Mouse (Mus musculus): ENCODE measurements around the gene Ffar4. TPM values are rescaled to one million over a fixed set of nuclear protein-coding genes. Genes with fewer than 3 reads are reported as not detected.

Gene Ffar4
- total RNA-seq (2015; ENCODE audit: low replicate concordance) (not detected in 2 replicates), total RNA-seq (2017; ENCODE audit: low replicate concordance) (not detected in 2 replicates)

- no peak for ATAC-seq (replicated peaks; ENCODE audit: low FRiP score, poor library complexity, severe bottlenecking)
Observed at GRCm38 (mm10) chr19:38096858-38097758, at the start of gene Ffar4. Gene Ffar4, plus strand, starts transcription at chr19:38097071.

GRCm38 (mm10) chr19:38049686-38050085 is 47.2 kb upstream of the Ffar4 start:
- no peak for ATAC-seq (replicated peaks; ENCODE audit: low FRiP score, poor library complexity, severe bottlenecking)

DNA sequence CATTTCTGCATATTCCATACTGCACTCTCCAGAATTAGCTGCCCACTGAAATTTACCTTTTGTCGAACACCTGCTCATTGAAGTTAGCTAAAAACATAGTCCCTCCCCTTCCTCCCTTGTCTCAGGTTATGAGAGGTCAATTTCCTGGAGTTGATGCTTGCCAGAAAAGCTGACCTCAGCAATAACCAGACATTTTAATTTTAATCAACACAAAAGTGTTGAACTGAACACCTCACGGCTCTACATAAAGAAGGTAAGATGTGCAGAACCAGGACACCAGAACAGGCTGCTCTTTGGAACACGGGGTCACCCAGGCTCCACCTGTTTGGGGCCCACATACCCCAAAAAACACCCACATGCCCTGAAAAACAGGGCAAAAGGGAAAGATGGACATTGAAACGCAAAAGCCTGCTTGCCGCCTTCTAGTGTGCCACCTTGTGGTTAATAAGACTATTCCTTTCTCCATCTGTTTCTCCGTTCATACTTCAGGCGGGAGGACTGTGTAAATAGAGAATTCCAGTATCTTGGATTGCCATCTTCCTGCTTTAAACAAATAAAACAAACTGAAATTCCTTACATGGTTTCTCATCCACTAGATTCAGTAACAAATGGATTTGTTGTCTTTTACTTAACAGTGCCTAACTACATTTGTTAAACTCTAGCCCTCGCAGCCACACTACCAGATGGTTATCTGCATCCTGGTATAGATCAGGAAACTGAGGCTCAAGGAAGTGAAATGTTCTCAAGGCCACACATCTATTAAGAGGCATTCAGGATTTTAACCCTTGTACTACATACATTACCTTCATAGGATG is 43.4 kb upstream of the Ffar4 start:
- ATAC-seq (replicated peaks; ENCODE audit: low FRiP score, poor library complexity, severe bottlenecking), result no peak

GRCm38 (mm10) chr19:38054149-38054719 is 42.6 kb upstream of the Ffar4 start:
- ATAC-seq (replicated peaks; ENCODE audit: low FRiP score, poor library complexity, severe bottlenecking), result 0 out of 2 replicates have a peak, but pooled peaks have one; percentile 42

DNA sequence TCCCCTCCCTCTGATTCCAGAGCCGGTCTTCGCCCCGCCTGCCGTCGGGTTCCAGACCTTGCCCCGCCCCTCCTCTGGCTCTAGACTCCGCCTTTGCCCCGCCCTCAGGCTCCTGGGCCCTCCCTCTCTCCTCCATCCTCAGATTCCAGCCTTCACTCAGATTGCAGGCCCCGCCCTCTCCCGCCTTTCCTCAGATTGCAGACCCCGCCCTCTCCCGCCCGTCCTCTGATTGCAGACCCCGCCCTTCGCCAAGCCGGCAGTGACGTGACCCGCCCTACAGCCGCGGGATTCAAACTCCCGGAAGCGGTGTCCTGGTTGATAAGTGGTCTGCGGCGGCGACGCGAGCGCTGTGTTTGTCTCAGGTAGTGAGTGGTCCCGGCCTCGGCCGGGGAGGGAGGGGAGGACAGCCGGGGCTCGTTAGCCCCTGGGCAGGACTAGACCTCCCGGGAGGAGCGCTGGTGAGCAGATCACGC is 42.1 kb upstream of the Ffar4 start, which contains the start of gene Cep55:
Gene Cep55 (plus strand): TSS at position 292 of the 473 bp plus-strand sequence.
- no peak for ATAC-seq (replicated peaks; ENCODE audit: low FRiP score, poor library complexity, severe bottlenecking)

DNA sequence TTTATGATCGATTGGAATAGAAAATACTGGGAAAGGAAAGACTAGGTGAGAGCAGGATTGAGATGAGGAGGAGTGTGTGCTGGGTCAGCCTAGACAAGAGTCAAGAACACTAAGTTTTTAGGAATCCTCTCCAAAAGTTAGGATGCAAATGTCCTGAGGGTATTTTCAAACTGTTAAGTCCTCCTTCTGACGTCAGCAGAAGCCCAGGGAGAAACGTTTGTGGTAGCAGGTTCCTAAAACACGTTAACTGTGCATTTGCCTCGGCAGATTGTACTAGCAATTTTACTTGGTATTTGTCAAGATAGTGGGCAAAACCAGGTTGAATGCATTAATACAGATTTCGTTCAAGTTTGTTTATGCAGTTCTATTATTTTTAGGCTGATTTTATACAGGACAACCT is 41.1 kb upstream of the Ffar4 start:
- no peak for ATAC-seq (replicated peaks; ENCODE audit: low FRiP score, poor library complexity, severe bottlenecking)

DNA sequence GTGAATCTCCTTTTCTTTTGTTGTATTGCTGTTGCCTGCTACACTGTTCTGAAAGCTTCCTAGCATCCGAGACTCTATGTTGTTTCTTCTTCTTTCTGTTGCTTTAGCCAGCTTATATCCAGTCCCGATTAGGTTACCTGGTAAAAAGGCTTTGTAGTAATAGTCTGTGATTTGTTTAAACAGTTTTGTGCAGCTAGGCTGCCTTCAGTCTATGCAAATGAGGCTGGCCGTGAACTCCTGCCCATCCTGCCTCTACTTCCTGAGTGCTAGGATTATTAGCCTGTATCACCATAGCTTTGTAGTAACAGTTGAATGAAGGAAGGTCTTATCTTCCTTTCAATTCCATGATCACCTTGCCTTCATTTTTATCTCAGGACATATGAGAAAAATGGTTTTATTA is 40.6 kb upstream of the Ffar4 start:
- no peak for ATAC-seq (replicated peaks; ENCODE audit: low FRiP score, poor library complexity, severe bottlenecking)

DNA sequence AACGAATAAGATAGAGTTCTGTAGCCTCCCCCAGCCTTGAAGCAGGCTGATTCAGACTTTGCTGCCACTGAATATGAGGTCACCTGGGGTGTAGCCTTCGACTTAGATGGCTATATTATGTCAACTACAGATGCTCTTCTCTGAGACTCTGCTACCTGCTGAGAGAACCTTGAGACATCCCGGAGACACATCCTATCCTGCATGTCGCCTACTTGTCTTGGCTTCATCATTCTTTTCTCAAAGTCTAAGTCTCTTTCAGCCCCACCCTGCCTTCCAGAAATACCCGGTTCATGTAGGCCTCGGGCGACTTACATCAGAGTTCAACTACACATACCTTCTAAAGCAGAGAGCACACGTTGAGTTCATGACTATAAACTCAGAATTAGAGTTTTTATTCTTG is 39.9 kb upstream of the Ffar4 start:
- ATAC-seq (replicated peaks; ENCODE audit: low FRiP score, poor library complexity, severe bottlenecking), result no peak

GRCm38 (mm10) chr19:38063201-38063600 is 33.7 kb upstream of the Ffar4 start:
- ATAC-seq (replicated peaks; ENCODE audit: low FRiP score, poor library complexity, severe bottlenecking), result no peak

- ATAC-seq (replicated peaks; ENCODE audit: low FRiP score, poor library complexity, severe bottlenecking), result no peak
Observed at GRCm38 (mm10) chr19:38064051-38064450, 32.8 kb upstream of the Ffar4 start.

DNA sequence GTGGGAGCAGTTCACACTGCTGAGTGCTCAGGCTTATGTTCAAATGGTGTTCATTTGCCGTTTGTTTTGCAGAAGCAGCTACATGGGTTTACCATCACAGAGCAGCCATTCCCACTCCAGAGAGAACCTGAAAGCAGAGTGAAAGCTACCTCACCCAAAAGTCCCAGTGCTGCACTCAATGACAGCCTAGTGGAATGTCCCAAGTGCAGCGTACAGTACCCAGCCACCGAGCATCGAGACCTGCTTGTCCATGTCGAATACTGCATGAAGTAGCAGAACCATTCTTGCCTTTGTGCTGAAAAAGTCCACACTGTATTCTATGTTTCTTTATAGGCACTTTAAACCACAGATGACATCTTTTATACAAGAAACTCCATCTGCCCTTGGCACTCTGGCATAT is 23.6 kb upstream of the Ffar4 start:
- ATAC-seq (replicated peaks; ENCODE audit: low FRiP score, poor library complexity, severe bottlenecking), result no peak

- no peak for ATAC-seq (replicated peaks; ENCODE audit: low FRiP score, poor library complexity, severe bottlenecking)
Observed at GRCm38 (mm10) chr19:38075051-38075450, 21.8 kb upstream of the Ffar4 start.

- no peak for ATAC-seq (replicated peaks; ENCODE audit: low FRiP score, poor library complexity, severe bottlenecking)
Observed at GRCm38 (mm10) chr19:38076251-38076650, 20.6 kb upstream of the Ffar4 start.

- ATAC-seq (replicated peaks; ENCODE audit: low FRiP score, poor library complexity, severe bottlenecking), result no peak
Observed at GRCm38 (mm10) chr19:38077851-38078540, 18.9 kb upstream of the Ffar4 start.

GRCm38 (mm10) chr19:38081361-38081760 is 15.5 kb upstream of the Ffar4 start:
- ATAC-seq (replicated peaks; ENCODE audit: low FRiP score, poor library complexity, severe bottlenecking), result no peak

- no peak for ATAC-seq (replicated peaks; ENCODE audit: low FRiP score, poor library complexity, severe bottlenecking)
Observed at GRCm38 (mm10) chr19:38082931-38083525, 13.8 kb upstream of the Ffar4 start.

GRCm38 (mm10) chr19:38085841-38086240 is 11.0 kb upstream of the Ffar4 start:
- no peak for ATAC-seq (replicated peaks; ENCODE audit: low FRiP score, poor library complexity, severe bottlenecking)

- no peak for ATAC-seq (replicated peaks; ENCODE audit: low FRiP score, poor library complexity, severe bottlenecking)
Observed at GRCm38 (mm10) chr19:38086948-38087551, 9.8 kb upstream of the Ffar4 start.

DNA sequence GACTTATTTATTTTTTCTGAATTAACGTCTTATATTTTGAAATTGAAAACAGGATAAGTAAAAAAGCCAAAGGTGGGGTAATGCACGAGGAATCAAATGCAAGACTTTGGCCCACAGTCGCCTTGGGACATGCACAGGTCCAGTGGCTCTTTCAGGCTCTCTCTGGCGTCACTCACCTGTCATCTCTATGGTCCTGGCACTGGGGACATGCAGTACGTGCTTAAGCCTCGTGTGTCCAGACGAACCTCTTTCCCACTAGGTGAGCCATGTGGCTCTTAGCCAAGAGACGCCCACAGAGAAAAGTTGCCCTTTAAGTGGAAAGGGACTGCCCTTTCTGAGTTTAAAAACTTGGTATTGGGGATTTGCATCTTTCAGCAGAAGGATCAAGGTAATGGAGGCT is 7.5 kb upstream of the Ffar4 start:
- no peak for ATAC-seq (replicated peaks; ENCODE audit: low FRiP score, poor library complexity, severe bottlenecking)
